Mouse (Mus musculus): ENCODE data around the gene Ppp2r2d. TPM values are rescaled to one million over a fixed set of nuclear protein-coding genes. Genes with fewer than 3 reads are reported as not detected.

The Ppp2r2d gene
- 49.3 and 51.5 TPM in 2 replicates for polyA plus RNA-seq (2016; fragmentation: Nextera tagmentation; extraction: Ambion mirVana)

GRCm38 (mm10) chr7:138845544-138846391, at the start of gene Ppp2r2d, which contains the start of gene Mapk1ip1:
Gene Ppp2r2d (plus strand): TSS chr7:138846079.
Gene Mapk1ip1 (minus strand): TSS chr7:138846273.
- H3K27ac ChIP-seq (replicated peaks): peak within 1 kb of the TSS; percentile 98
- under 1% methylated on average over 51 of the region's 51 CpGs for WGBS
- no peaks in the 10 kb centered on the region for H3K27me3 ChIP-seq (replicated peaks; ENCODE audit: low read depth, poor library complexity, severe bottlenecking)
- peak within 1 kb of the TSS; percentile 90 for H3K4me3 ChIP-seq
- H3K36me3 ChIP-seq (replicated peaks): peaks cover 24% of the 10 kb centered on the region
- DNase-seq (ENCODE audit: low spot score): peak; percentile 97
- no peaks in the 10 kb centered on the region for H3K9me3 ChIP-seq
- H3K4me1 ChIP-seq: peaks cover 41% of the 10 kb centered on the region

- Histone ChIP-seq H3K36me3 (replicated peaks) (no peaks in the 10 kb centered on the region), H3K9me3 (peaks cover 13% of the 10 kb centered on the region; the same call in 1 of the 2 replicates), H3K27ac (replicated peaks) (no peak overlapping the region), H3K4me3 (no peak overlapping the region), H3K27me3 (replicated peaks; ENCODE audit: low read depth, poor library complexity, severe bottlenecking) (no peaks in the 10 kb centered on the region), H3K4me1 (no peaks in the 10 kb centered on the region)
- no peak for DNase-seq (ENCODE audit: low spot score)
- 39% methylated on average over 4 of the region's 4 CpGs for WGBS
These were observed 42.5 kb upstream of the Ppp2r2d start for GRCm38 (mm10) chr7:138803386-138803785.

- Histone ChIP-seq H3K9me3 (peaks cover 13% of the 10 kb centered on the region; the same call in 1 of the 2 replicates), H3K27me3 (replicated peaks; ENCODE audit: low read depth, poor library complexity, severe bottlenecking) (no peaks in the 10 kb centered on the region), H3K27ac (replicated peaks) (no peak overlapping the region), H3K36me3 (replicated peaks) (no peaks in the 10 kb centered on the region), H3K4me1 (no peaks in the 10 kb centered on the region), H3K4me3 (no peak overlapping the region)
- 84% methylated on average over 3 of the region's 3 CpGs for WGBS
- DNase-seq (ENCODE audit: low spot score): no peak
These were observed 38.7 kb upstream of the Ppp2r2d start for GRCm38 (mm10) chr7:138807146-138807545.

- no peaks in the 10 kb centered on the region for H3K9me3 ChIP-seq
- H3K27me3 ChIP-seq (replicated peaks; ENCODE audit: low read depth, poor library complexity, severe bottlenecking): no peaks in the 10 kb centered on the region
- WGBS: 70% methylated on average over 11 of the region's 11 CpGs
- no peak for DNase-seq (ENCODE audit: low spot score)
- H3K36me3 ChIP-seq (replicated peaks): no peaks in the 10 kb centered on the region
- H3K27ac ChIP-seq (replicated peaks): no peak overlapping the region
- H3K4me3 ChIP-seq: no peak overlapping the region
- H3K4me1 ChIP-seq: peaks cover 15% of the 10 kb centered on the region
These were observed 32.5 kb upstream of the Ppp2r2d start for GRCm38 (mm10) chr7:138813213-138813875.

- no peak overlapping the region for H3K27ac ChIP-seq (replicated peaks)
- H3K4me1 ChIP-seq: peaks cover 11% of the 10 kb centered on the region
- 58% methylated on average over 4 of the region's 4 CpGs for WGBS
- no peaks in the 10 kb centered on the region for H3K27me3 ChIP-seq (replicated peaks; ENCODE audit: low read depth, poor library complexity, severe bottlenecking)
- no peaks in the 10 kb centered on the region for H3K36me3 ChIP-seq (replicated peaks)
- no peak overlapping the region for H3K4me3 ChIP-seq
- no peak for DNase-seq (ENCODE audit: low spot score)
- no peaks in the 10 kb centered on the region for H3K9me3 ChIP-seq
These were observed 27.6 kb upstream of the Ppp2r2d start for GRCm38 (mm10) chr7:138818314-138818713.

- WGBS: 85% methylated on average over 6 of the region's 6 CpGs
- no peaks in the 10 kb centered on the region for H3K4me1 ChIP-seq
- DNase-seq (ENCODE audit: low spot score): no peak
- no peak overlapping the region for H3K4me3 ChIP-seq
- H3K27ac ChIP-seq (replicated peaks): no peak overlapping the region
- no peaks in the 10 kb centered on the region for H3K36me3 ChIP-seq (replicated peaks)
- no peaks in the 10 kb centered on the region for H3K27me3 ChIP-seq (replicated peaks; ENCODE audit: low read depth, poor library complexity, severe bottlenecking)
- no peaks in the 10 kb centered on the region for H3K9me3 ChIP-seq
These were observed 21.5 kb upstream of the Ppp2r2d start for GRCm38 (mm10) chr7:138824423-138824822.

GRCm38 (mm10) chr7:138824995-138825756, 20.7 kb upstream of the Ppp2r2d start:
- Histone ChIP-seq H3K4me1 (no peaks in the 10 kb centered on the region), H3K4me3 (no peak overlapping the region), H3K9me3 (no peaks in the 10 kb centered on the region), H3K36me3 (replicated peaks) (no peaks in the 10 kb centered on the region), H3K27ac (replicated peaks) (no peak overlapping the region), H3K27me3 (replicated peaks; ENCODE audit: low read depth, poor library complexity, severe bottlenecking) (no peaks in the 10 kb centered on the region)
- 86% methylated on average over 19 of the region's 19 CpGs for WGBS
- DNase-seq (ENCODE audit: low spot score): no peak

GRCm38 (mm10) chr7:138827812-138828211, 18.1 kb upstream of the Ppp2r2d start:
- Histone ChIP-seq H3K36me3 (replicated peaks) (no peaks in the 10 kb centered on the region), H3K9me3 (no peaks in the 10 kb centered on the region), H3K27me3 (replicated peaks; ENCODE audit: low read depth, poor library complexity, severe bottlenecking) (no peaks in the 10 kb centered on the region), H3K4me1 (no peaks in the 10 kb centered on the region), H3K4me3 (no peak overlapping the region), H3K27ac (replicated peaks) (no peak overlapping the region)
- 18% methylated on average over 11 of the region's 11 CpGs for WGBS
- DNase-seq (ENCODE audit: low spot score): peak; percentile 76

GRCm38 (mm10) chr7:138835028-138835427, 10.9 kb upstream of the Ppp2r2d start:
- DNase-seq (ENCODE audit: low spot score): no peak
- Histone ChIP-seq H3K36me3 (replicated peaks) (peaks cover 14% of the 10 kb centered on the region), H3K27me3 (replicated peaks; ENCODE audit: low read depth, poor library complexity, severe bottlenecking) (no peaks in the 10 kb centered on the region), H3K27ac (replicated peaks) (no peak overlapping the region), H3K9me3 (no peaks in the 10 kb centered on the region), H3K4me1 (no peaks in the 10 kb centered on the region), H3K4me3 (no peak overlapping the region)
- 88% methylated on average over 3 of the region's 3 CpGs for WGBS

GRCm38 (mm10) chr7:138840594-138841021, 5.3 kb upstream of the Ppp2r2d start:
- H3K27me3 ChIP-seq (replicated peaks; ENCODE audit: low read depth, poor library complexity, severe bottlenecking): no peaks in the 10 kb centered on the region
- no peaks in the 10 kb centered on the region for H3K9me3 ChIP-seq
- H3K36me3 ChIP-seq (replicated peaks): peaks cover 10% of the 10 kb centered on the region
- H3K4me3 ChIP-seq: no peak overlapping the region
- peaks cover 26% of the 10 kb centered on the region for H3K4me1 ChIP-seq
- WGBS: 33% methylated on average over 4 of the region's 4 CpGs
- DNase-seq (ENCODE audit: low spot score): peak; percentile 85
- H3K27ac ChIP-seq (replicated peaks): peak overlapping the region; percentile 73

GRCm38 (mm10) chr7:138841436-138842151, 4.3 kb upstream of the Ppp2r2d start:
- Histone ChIP-seq H3K9me3 (no peaks in the 10 kb centered on the region), H3K36me3 (replicated peaks) (peaks cover 1% of the 10 kb centered on the region), H3K4me1 (peaks cover 26% of the 10 kb centered on the region), H3K27ac (replicated peaks) (no peak overlapping the region), H3K4me3 (no peak overlapping the region), H3K27me3 (replicated peaks; ENCODE audit: low read depth, poor library complexity, severe bottlenecking) (no peaks in the 10 kb centered on the region)
- DNase-seq (ENCODE audit: low spot score): no peak
- 79% methylated on average over 3 of the region's 3 CpGs for WGBS

- H3K9me3 ChIP-seq: no peaks in the 10 kb centered on the region
- H3K27ac ChIP-seq (replicated peaks): no peak overlapping the region
- no peaks in the 10 kb centered on the region for H3K27me3 ChIP-seq (replicated peaks; ENCODE audit: low read depth, poor library complexity, severe bottlenecking)
- peaks cover 40% of the 10 kb centered on the region for H3K4me1 ChIP-seq
- H3K36me3 ChIP-seq (replicated peaks): peaks cover 2% of the 10 kb centered on the region
- DNase-seq (ENCODE audit: low spot score): no peak
- no peak overlapping the region for H3K4me3 ChIP-seq
- WGBS: 91% methylated on average over 4 of the region's 4 CpGs
These were observed 2.5 kb upstream of the Ppp2r2d start for GRCm38 (mm10) chr7:138843421-138843820.

Data from embryonic facial prominence, embryonic 10.5 days (tissue).